Mouse (Mus musculus): ENCODE results near the gene Mpdu1. TPM values are rescaled to one million over a fixed set of nuclear protein-coding genes. Genes with fewer than 3 reads are reported as not detected.
"Not testable (repeated sequence)": the region's sequence is repeated elsewhere in the genome, so short reads cannot be mapped to it uniquely, and the experiment has no call there.

Mpdu1 gene
- polyA plus RNA-seq, 1 experiment from 2014 or later: 82.6 TPM

GRCm38 (mm10) chr11:69632284-69633089 lies 30.0 kb downstream of the Mpdu1 start, which contains the start of gene Fxr2:
Gene Fxr2 (plus strand): TSS chr11:69632990.
- Histone ChIP-seq H3K9ac (ENCODE audit: low read depth, low read length) (peak within 1 kb of the TSS; percentile 97), H3K36me3 (ENCODE audit: insufficient read depth, low read length) (no peaks in the 10 kb centered on the region), H3K27ac (peak within 1 kb of the TSS; percentile 97), H3K27me3 (ENCODE audit: insufficient read depth, low read length) (no peaks in the 10 kb centered on the region), H3K9me3 (replicated peaks; ENCODE audit: low read length) (no peaks in the 10 kb centered on the region), H3K4me1 (replicated peaks; ENCODE audit: insufficient read depth, low read length) (peaks cover 12% of the 10 kb centered on the region; the same call in 1 of the 2 replicates), H3K4me2 (ENCODE audit: low read length) (peak within 1 kb of the TSS; percentile 51), H3K4me3 (replicated peaks; ENCODE audit: low read depth, low read length) (peak within 1 kb of the TSS; percentile 91)
- DNase-seq (ENCODE audit: low spot score): peak; percentile 100
- under 1% methylated on average over 36 of the region's 56 CpGs for WGBS
- TF ChIP-seq CTCF (IDR thresholded peaks at IDR 0.05; ENCODE audit: low read depth): peak; percentile 89
- ATAC-seq (replicated peaks; ENCODE audit: low FRiP score, low read depth): peak; percentile 97

GRCm38 (mm10) chr11:69629802-69630201 lies 32.6 kb downstream of the Mpdu1 start:
- no peaks in the 10 kb centered on the region for H3K27me3 ChIP-seq (ENCODE audit: insufficient read depth, low read length)
- H3K9me3 ChIP-seq (replicated peaks; ENCODE audit: low read length): no peaks in the 10 kb centered on the region
- DNase-seq (ENCODE audit: low spot score): peak; percentile 50
- TF ChIP-seq CTCF (IDR thresholded peaks at IDR 0.05; ENCODE audit: low read depth): peak; percentile 74
- no peaks in the 10 kb centered on the region for H3K36me3 ChIP-seq (ENCODE audit: insufficient read depth, low read length)
- ATAC-seq (replicated peaks; ENCODE audit: low FRiP score, low read depth): no peak
- no peak overlapping the region for H3K9ac ChIP-seq (ENCODE audit: low read depth, low read length)
- no peak overlapping the region for H3K27ac ChIP-seq
- H3K4me2 ChIP-seq (ENCODE audit: low read length): no peak overlapping the region
- peaks cover 4% of the 10 kb centered on the region; the same call in 1 of the 2 replicates for H3K4me1 ChIP-seq (replicated peaks; ENCODE audit: insufficient read depth, low read length)
- H3K4me3 ChIP-seq (replicated peaks; ENCODE audit: low read depth, low read length): no peak overlapping the region
- 83% methylated on average over 1 of the region's 1 CpGs for WGBS

GRCm38 (mm10) chr11:69628286-69628685 lies 34.2 kb downstream of the Mpdu1 start:
- H3K9ac ChIP-seq (ENCODE audit: low read depth, low read length): no peak overlapping the region
- no peaks in the 10 kb centered on the region for H3K9me3 ChIP-seq (replicated peaks; ENCODE audit: low read length)
- no peak overlapping the region for H3K4me2 ChIP-seq (ENCODE audit: low read length)
- no peak overlapping the region for H3K27ac ChIP-seq
- no peaks in the 10 kb centered on the region for H3K4me1 ChIP-seq (replicated peaks; ENCODE audit: insufficient read depth, low read length)
- ATAC-seq (replicated peaks; ENCODE audit: low FRiP score, low read depth): no peak
- H3K27me3 ChIP-seq (ENCODE audit: insufficient read depth, low read length): no peaks in the 10 kb centered on the region
- H3K4me3 ChIP-seq (replicated peaks; ENCODE audit: low read depth, low read length): no peak overlapping the region
- WGBS: 34% methylated on average over 6 of the region's 6 CpGs
- peak; percentile 98 for TF ChIP-seq CTCF (IDR thresholded peaks at IDR 0.05; ENCODE audit: low read depth)
- peak; percentile 82 for DNase-seq (ENCODE audit: low spot score)
- H3K36me3 ChIP-seq (ENCODE audit: insufficient read depth, low read length): no peaks in the 10 kb centered on the region

- not testable (repeated sequence) for H3K9ac ChIP-seq (ENCODE audit: low read depth, low read length); H3K4me2 ChIP-seq (ENCODE audit: low read length); ATAC-seq (replicated peaks; ENCODE audit: low FRiP score, low read depth); H3K36me3 ChIP-seq (ENCODE audit: insufficient read depth, low read length); H3K27ac ChIP-seq; DNase-seq (ENCODE audit: low spot score); H3K4me3 ChIP-seq (replicated peaks; ENCODE audit: low read depth, low read length); H3K4me1 ChIP-seq (replicated peaks; ENCODE audit: insufficient read depth, low read length); H3K27me3 ChIP-seq (ENCODE audit: insufficient read depth, low read length); H3K9me3 ChIP-seq (replicated peaks; ENCODE audit: low read length)
- 90% methylated on average over 2 of the region's 2 CpGs for WGBS
These were observed 38.1 kb downstream of the Mpdu1 start for GRCm38 (mm10) chr11:69624339-69624738.

- no peak for ATAC-seq (replicated peaks; ENCODE audit: low FRiP score, low read depth)
These were observed 39.4 kb downstream of the Mpdu1 start for GRCm38 (mm10) chr11:69623006-69623405.

GRCm38 (mm10) chr11:69622406-69622805 lies 40.0 kb downstream of the Mpdu1 start:
- peak overlapping the region; percentile 82 for H3K9ac ChIP-seq (ENCODE audit: low read depth, low read length)
- 28% methylated on average over 6 of the region's 6 CpGs for WGBS
- no peaks in the 10 kb centered on the region for H3K9me3 ChIP-seq (replicated peaks; ENCODE audit: low read length)
- H3K4me1 ChIP-seq (replicated peaks; ENCODE audit: insufficient read depth, low read length): peaks cover 8% of the 10 kb centered on the region; the same call in 1 of the 2 replicates
- ATAC-seq (replicated peaks; ENCODE audit: low FRiP score, low read depth): no peak
- no peak for TF ChIP-seq CTCF (IDR thresholded peaks at IDR 0.05; ENCODE audit: low read depth)
- peak overlapping the region; percentile 84 for H3K4me2 ChIP-seq (ENCODE audit: low read length)
- peak overlapping the region; percentile 83 for H3K27ac ChIP-seq
- DNase-seq (ENCODE audit: low spot score): no peak
- H3K4me3 ChIP-seq (replicated peaks; ENCODE audit: low read depth, low read length): peak overlapping the region; percentile 69
- no peaks in the 10 kb centered on the region for H3K36me3 ChIP-seq (ENCODE audit: insufficient read depth, low read length)
- no peaks in the 10 kb centered on the region for H3K27me3 ChIP-seq (ENCODE audit: insufficient read depth, low read length)

More at GRCm38 (mm10) chr11:69623006-69623405, 39.4 kb downstream of the Mpdu1 start:
- 69% methylated on average over 4 of the region's 4 CpGs for WGBS
- peak overlapping the region; percentile 84 for H3K4me2 ChIP-seq (ENCODE audit: low read length)
- no peak for DNase-seq (ENCODE audit: low spot score)
- H3K9ac ChIP-seq (ENCODE audit: low read depth, low read length): 0 out of 2 replicates have a peak overlapping the region, but pooled peaks have one; percentile 82
- no peak for TF ChIP-seq CTCF (IDR thresholded peaks at IDR 0.05; ENCODE audit: low read depth)
- H3K4me1 ChIP-seq (replicated peaks; ENCODE audit: insufficient read depth, low read length): peaks cover 8% of the 10 kb centered on the region; the same call in 1 of the 2 replicates
- no peaks in the 10 kb centered on the region for H3K9me3 ChIP-seq (replicated peaks; ENCODE audit: low read length)
- H3K36me3 ChIP-seq (ENCODE audit: insufficient read depth, low read length): no peaks in the 10 kb centered on the region
- no peak overlapping the region for H3K27ac ChIP-seq
- no peaks in the 10 kb centered on the region for H3K27me3 ChIP-seq (ENCODE audit: insufficient read depth, low read length)
- H3K4me3 ChIP-seq (replicated peaks; ENCODE audit: low read depth, low read length): no peak overlapping the region

All from kidney, postnatal 0 days (tissue).